In the genomic region with DNA sequence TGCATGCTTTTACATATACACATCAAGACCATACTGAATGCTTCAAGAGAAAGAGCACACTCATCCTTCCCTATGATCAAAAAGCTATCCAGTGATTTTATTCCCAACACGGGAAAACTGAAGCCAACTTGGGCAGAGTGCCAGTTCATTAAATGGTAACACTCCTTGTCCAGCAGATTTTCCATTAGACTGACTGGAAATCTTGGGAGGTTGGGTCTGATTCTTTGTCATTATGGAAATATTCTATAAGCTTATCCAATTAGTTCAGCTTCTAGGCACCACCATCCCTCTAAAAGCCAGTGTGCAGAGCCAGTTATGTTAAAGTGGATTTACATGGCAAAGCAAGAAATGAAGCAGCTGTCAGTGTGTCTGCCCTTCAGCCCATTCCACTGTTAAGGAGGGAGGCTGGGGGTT, we compare ENCODE assay signal across 14 mouse cellular contexts. TPM values are rescaled to one million over a fixed set of nuclear protein-coding genes. Genes with fewer than 3 reads are reported as not detected.
DNase-seq lines count a peak whose midpoint lies in the region; ATAC-seq and TF ChIP-seq lines count a peak whose summit lies in the region.
"Had no signal": no experiment of that assay in that cellular context is flagged by ENCODE, and none has a peak within 500 bp of the region (broad histone marks: within the 10 kb centered on the region; RNA-seq: fewer than 3 reads in every experiment).

No protein-coding gene starts in this region.

- no peaks in the 10 kb centered on the region for H3K27me3 ChIP-seq in lung, embryonic 14.5 days (ENCODE audit: insufficient read depth, low read length)
- H3K27me3 ChIP-seq in lung, postnatal 0 days (replicated peaks; ENCODE audit: insufficient read depth, low read length), result no peaks in the 10 kb centered on the region
- no peaks in the 10 kb centered on the region for H3K27me3 ChIP-seq in hindbrain, embryonic 15.5 days
- H3K27me3 ChIP-seq in stomach, embryonic 15.5 days (replicated peaks), result no peaks in the 10 kb centered on the region

- H3K4me3 ChIP-seq in lung, embryonic 14.5 days (ENCODE audit: low read depth, low read length), result no peak overlapping the region
- no peak overlapping the region for H3K4me3 ChIP-seq in lung, postnatal 0 days (ENCODE audit: low read depth, low read length)
- no peak overlapping the region for H3K4me3 ChIP-seq in hindbrain, embryonic 15.5 days
- H3K4me3 ChIP-seq in stomach, embryonic 15.5 days (replicated peaks), result no peak overlapping the region

- H3K9me3 ChIP-seq in lung, embryonic 14.5 days (ENCODE audit: low read depth, low read length), result no peaks in the 10 kb centered on the region
- H3K9me3 ChIP-seq in lung, postnatal 0 days (ENCODE audit: low read length), result no peaks in the 10 kb centered on the region
- H3K9me3 ChIP-seq in hindbrain, embryonic 15.5 days, result no peaks in the 10 kb centered on the region
- H3K9me3 ChIP-seq in stomach, embryonic 15.5 days, result no peaks in the 10 kb centered on the region
- H3K9me3 ChIP-seq: G1E had no signal

- no peak overlapping the region for H3K4me2 ChIP-seq in lung, embryonic 14.5 days
- no peak overlapping the region for H3K4me2 ChIP-seq in lung, postnatal 0 days (replicated peaks; ENCODE audit: low read depth, low read length)
- H3K4me2 ChIP-seq in hindbrain, embryonic 15.5 days, result no peak overlapping the region
- H3K4me2 ChIP-seq in stomach, embryonic 15.5 days, result 0 out of 2 replicates have a peak overlapping the region, but pooled peaks have one; percentile 10

- H3K4me1 ChIP-seq in lung, embryonic 14.5 days (ENCODE audit: insufficient read depth), result no peaks in the 10 kb centered on the region
- H3K4me1 ChIP-seq in lung, postnatal 0 days (ENCODE audit: insufficient read depth, low read depth, low read length), result no peaks in the 10 kb centered on the region
- 0 out of 2 replicates have a peak, but pooled peaks cover 5% of the 10 kb centered on the region for H3K4me1 ChIP-seq in hindbrain, embryonic 15.5 days (replicated peaks)
- H3K4me1 ChIP-seq in stomach, embryonic 15.5 days, result no peaks in the 10 kb centered on the region

- no peak overlapping the region for H3K9ac ChIP-seq in lung, embryonic 14.5 days
- no peak overlapping the region for H3K9ac ChIP-seq in lung, postnatal 0 days (replicated peaks; ENCODE audit: low read depth)
- H3K9ac ChIP-seq in hindbrain, embryonic 15.5 days, result no peak overlapping the region
- no peak overlapping the region for H3K9ac ChIP-seq in stomach, embryonic 15.5 days

- no peak for TF ChIP-seq CTCF in lung, embryonic 14.5 days (IDR thresholded peaks at IDR 0.05; ENCODE audit: low read depth)
- TF ChIP-seq CTCF in lung, postnatal 0 days (IDR thresholded peaks at IDR 0.05), result no peak

- no peak for ATAC-seq in cerebellum, adult (ENCODE audit: insufficient number of reproducible peaks, low FRiP score, low TSS enrichment)
- ATAC-seq in lung, embryonic 14.5 days (ENCODE audit: insufficient read depth), result peak; percentile 31; the same call in 1 of the 2 replicates
- ATAC-seq in lung, postnatal 0 days, result no peak
- peak; percentile 78; the same call in 1 of the 2 replicates for ATAC-seq in hindbrain, embryonic 15.5 days (ENCODE audit: low FRiP score, low read depth)
- peak; percentile 65 for ATAC-seq in stomach, embryonic 15.5 days (ENCODE audit: insufficient read depth, low FRiP score, low read depth)

- whole genome bisulfite sequencing in lung, embryonic 14.5 days, result 20% methylated on average over 1 of the region's 1 CpGs
- WGBS in lung, postnatal 0 days, result 37% methylated on average over 1 of the region's 1 CpGs
- WGBS in hindbrain, embryonic 15.5 days, result 15% methylated on average over 1 of the region's 1 CpGs
- 43% methylated on average over 1 of the region's 1 CpGs for WGBS in stomach, embryonic 15.5 days

- no peak overlapping the region for H3K27ac ChIP-seq in lung, embryonic 14.5 days (ENCODE audit: low read depth)
- H3K27ac ChIP-seq in lung, postnatal 0 days (ENCODE audit: low read length), result no peak overlapping the region
- no peak overlapping the region for H3K27ac ChIP-seq in hindbrain, embryonic 15.5 days (replicated peaks)
- H3K27ac ChIP-seq in stomach, embryonic 15.5 days, result no peak overlapping the region

- TF ChIP-seq EP300 in lung, postnatal 0 days (IDR thresholded peaks at IDR 0.05), result no peak

- DNase-seq in cerebellum, postnatal 14 days, result peak; percentile 59 to 72
- peak; percentile 66 for DNase-seq in lung, embryonic 14.5 days
- DNase-seq in lung, postnatal 0 days (ENCODE audit: low spot score), result no peak
- DNase-seq in cerebellum, adult 9-11 months, result no peak
- DNase-seq in B cell, adult 2 months, result no peak
- DNase-seq: adrenal gland, postnatal 10 days; cerebellum, adult 18-20 months; liver had no signal

- no peaks in the 10 kb centered on the region for H3K36me3 ChIP-seq in lung, embryonic 14.5 days (ENCODE audit: insufficient read depth)
- H3K36me3 ChIP-seq in lung, postnatal 0 days (ENCODE audit: insufficient read depth, low read length), result no peaks in the 10 kb centered on the region
- no peaks in the 10 kb centered on the region for H3K36me3 ChIP-seq in hindbrain, embryonic 15.5 days
- H3K36me3 ChIP-seq in stomach, embryonic 15.5 days, result no peaks in the 10 kb centered on the region
- H3K36me3 ChIP-seq: G1E had no signal

RNA-seq across cellular contexts. Expression of a gene that starts 16.3 kb away (rescaled TPM):
- polyA plus RNA-seq in lung, embryonic 14.5 days (2014; fragmentation: Nextera tagmentation; extraction: Ambion mirVana), result 4.9 and 7.2 TPM in 2 replicates
- 16.1 and 23.0 TPM in 2 replicates for polyA plus RNA-seq in lung, postnatal 0 days (2015; fragmentation: Nextera tagmentation; extraction: Ambion mirVana)
- 9.9 and 11.3 TPM in 2 replicates for polyA plus RNA-seq in hindbrain, embryonic 15.5 days (2015; fragmentation: Nextera tagmentation; extraction: Ambion mirVana)
- 5.9 and 6.6 TPM in 2 replicates for polyA plus RNA-seq in stomach, embryonic 15.5 days (2015; fragmentation: Nextera tagmentation; extraction: Ambion mirVana)
- polyA plus RNA-seq: G1E had no signal

RNA-seq across cellular contexts. Expression of a gene that starts 17.0 kb away (rescaled TPM):
- polyA plus RNA-seq in lung, embryonic 14.5 days (2014; fragmentation: Nextera tagmentation; extraction: Ambion mirVana), result not detected in 2 replicates
- polyA plus RNA-seq in lung, postnatal 0 days (2015; fragmentation: Nextera tagmentation; extraction: Ambion mirVana), result not detected in 2 replicates
- not detected in 2 replicates for polyA plus RNA-seq in hindbrain, embryonic 15.5 days (2015; fragmentation: Nextera tagmentation; extraction: Ambion mirVana)
- polyA plus RNA-seq in stomach, embryonic 15.5 days (2015; fragmentation: Nextera tagmentation; extraction: Ambion mirVana), result not detected in 2 replicates
- polyA plus RNA-seq: G1E; large intestine, adult 2 months; neural tube, embryonic 11.5 days had no signal

Comparison
In these comparisons a context has a peak if more than half of its experiments do, and no peak if none do; other contexts are left out.
1. DNase-seq: peak in cerebellum, postnatal 14 days (2 of 2) and lung, embryonic 14.5 days (single experiment); none in lung, postnatal 0 days (single experiment), cerebellum, adult 9-11 months (single experiment) and B cell, adult 2 months (0 of 2).
2. ATAC-seq: peak in lung, embryonic 14.5 days (single experiment), hindbrain, embryonic 15.5 days (single experiment) and stomach, embryonic 15.5 days (single experiment); none in cerebellum, adult (single experiment) and lung, postnatal 0 days (single experiment).